Mouse (Mus musculus) adrenal gland, adult 8-10 months (tissue): ENCODE measurements around the gene 1190005I06Rik. TPM values are rescaled to one million over a fixed set of nuclear protein-coding genes. Genes with fewer than 3 reads are reported as not detected.

Experiments used
- DNase-seq: peaks from one replicate; pipeline ENCODE4 v3.0.0; 2022
- total RNA-seq, 4 experiments: library from RNA; stranded (reverse); gene quantifications; 2 replicates each; pipeline ENCODE4 v1.2.4; 2022

1190005I06Rik gene
- total RNA-seq, 4 experiments from 2014 or later: 5.6 to 10.8 (median 7.9) TPM

DNA sequence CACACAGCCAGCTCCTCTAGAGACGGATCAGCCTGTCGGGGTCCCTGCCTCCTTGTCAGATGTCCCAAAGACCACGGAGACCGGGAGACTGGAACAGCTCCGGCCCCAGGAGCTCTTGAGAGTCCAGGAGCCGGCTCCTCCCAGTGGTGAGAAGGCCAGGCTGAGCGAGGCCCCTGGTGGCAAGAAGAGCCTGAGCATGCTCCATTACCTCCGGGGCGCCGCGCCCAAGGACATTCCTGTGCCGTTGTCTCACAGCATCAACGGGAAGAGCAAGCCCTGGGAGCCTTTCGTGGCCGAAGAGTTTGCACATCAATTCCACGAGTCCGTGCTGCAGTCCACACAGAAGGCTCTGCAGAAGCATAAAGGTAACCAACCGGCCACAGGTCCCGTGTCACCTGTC is 72.5 kb downstream of the 1190005I06Rik start:
- DNase-seq: no peak

DNA sequence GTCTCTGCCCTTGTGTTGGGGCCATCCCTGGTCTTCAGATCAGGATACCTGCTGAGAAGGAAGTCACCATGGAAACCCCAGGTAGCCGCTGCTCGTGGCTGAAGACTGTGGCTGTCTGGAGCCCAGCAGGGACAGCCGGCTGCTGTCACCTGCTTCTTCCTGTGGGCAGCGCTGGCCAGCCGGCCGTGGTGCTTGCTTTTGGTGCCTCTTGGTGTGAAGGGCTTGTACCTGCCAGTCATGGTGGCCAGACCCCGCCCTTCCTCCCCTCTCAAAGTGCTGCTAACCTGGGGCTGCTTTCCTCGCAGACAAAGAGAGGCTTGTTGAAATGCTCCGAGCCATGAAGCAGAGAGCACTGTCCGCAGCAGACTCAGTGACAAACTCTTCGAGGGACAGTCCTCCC is 73.6 kb downstream of the 1190005I06Rik start:
- no peak for DNase-seq

DNA sequence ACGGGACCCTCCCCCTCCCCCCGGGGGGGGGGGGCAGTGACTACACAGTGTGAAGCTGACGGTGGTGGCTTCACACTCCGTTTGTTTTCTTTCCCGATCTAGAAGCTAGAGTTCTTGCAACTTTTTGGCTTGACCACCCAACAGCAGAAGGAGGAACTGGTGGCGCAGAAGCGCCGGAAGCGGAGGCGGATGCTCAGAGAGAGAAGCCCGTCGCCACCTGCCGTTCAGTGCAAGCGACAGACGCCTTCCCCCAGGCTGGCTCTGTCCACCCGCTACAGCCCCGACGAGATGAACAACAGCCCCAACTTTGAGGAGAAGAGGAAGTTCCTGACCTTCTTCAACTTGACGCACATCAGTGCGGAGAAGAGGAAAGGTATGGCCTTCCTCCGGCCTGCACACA is 74.9 kb downstream of the 1190005I06Rik start:
- DNase-seq: no peak

DNA sequence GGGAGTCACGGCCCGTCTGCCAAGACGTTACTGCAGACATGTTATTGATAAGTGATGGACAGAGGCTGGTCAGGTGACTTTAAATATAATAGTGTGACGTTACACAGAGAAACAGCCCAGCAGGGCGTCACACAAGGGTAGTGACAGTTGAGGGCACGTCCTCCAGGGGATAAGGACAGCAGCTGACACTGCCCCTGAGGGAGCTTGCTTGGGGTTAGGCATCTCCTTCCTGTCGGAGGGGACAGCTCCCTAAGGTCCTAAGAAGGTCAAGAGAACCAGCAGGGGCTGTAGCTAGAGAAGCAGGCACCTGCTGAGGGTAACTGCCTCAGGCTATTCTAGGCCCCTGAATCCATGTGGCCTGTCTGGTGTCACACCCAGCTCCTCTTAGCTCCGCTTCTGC is 75.9 kb downstream of the 1190005I06Rik start:
- no peak for DNase-seq

DNA sequence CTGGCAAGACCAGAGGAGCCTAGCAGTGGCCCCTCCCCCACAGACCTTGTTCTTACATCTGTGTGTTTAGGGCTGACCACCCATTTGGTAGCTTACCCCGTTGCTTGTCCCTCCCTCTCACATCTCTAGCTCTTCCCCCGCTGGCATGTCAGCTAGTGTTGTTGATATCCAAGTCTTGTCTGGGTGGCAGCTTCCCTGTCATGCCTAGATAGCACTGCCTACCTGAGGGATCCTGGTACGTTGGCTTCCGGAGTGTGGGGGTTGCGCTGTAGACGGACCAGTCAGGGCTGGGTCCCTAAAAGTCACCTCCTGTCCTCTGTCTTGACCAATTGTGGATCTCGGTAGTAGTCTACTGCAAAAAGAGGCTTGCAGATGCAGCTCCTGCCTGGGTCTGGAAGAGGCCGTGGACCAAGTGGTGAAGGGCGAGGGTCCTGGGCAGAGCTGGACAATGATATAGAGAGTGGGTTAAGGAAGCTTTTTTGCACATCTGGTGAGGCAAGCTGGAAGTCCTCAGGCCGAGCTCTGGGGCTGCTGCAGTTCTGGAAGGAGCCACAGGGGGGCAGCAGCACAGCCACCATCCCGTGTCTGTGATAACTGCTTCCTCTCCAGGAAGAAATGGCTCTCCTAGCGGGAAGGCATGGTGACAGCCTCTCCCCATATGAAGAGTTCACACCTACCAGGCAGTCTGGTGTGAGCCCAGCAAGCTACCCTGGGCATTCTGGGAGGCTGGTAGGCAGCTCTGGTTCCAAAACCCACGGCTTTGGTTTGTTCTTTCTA is 77.3 kb downstream of the 1190005I06Rik start:
- DNase-seq: no peak

DNA sequence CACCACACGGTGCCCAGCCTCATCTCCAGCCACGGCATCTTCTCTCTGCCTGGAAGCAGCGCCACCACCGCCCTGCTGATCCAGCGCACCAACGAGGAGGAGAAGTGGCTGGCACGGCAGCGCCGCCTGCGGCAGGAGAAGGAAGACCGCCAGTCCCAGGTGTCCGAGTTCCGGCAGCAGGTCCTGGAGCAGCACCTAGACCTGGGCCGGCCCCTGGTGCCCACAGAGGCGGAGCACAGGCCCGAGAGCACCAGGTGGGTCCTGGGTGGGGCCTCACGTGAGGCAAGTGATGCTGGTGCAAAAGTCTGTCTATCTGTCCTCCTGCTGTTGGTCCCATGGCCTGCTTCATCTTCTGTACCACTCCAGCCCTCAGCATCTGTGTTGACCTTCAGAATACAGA is 78.3 kb downstream of the 1190005I06Rik start:
- DNase-seq: no peak

DNA sequence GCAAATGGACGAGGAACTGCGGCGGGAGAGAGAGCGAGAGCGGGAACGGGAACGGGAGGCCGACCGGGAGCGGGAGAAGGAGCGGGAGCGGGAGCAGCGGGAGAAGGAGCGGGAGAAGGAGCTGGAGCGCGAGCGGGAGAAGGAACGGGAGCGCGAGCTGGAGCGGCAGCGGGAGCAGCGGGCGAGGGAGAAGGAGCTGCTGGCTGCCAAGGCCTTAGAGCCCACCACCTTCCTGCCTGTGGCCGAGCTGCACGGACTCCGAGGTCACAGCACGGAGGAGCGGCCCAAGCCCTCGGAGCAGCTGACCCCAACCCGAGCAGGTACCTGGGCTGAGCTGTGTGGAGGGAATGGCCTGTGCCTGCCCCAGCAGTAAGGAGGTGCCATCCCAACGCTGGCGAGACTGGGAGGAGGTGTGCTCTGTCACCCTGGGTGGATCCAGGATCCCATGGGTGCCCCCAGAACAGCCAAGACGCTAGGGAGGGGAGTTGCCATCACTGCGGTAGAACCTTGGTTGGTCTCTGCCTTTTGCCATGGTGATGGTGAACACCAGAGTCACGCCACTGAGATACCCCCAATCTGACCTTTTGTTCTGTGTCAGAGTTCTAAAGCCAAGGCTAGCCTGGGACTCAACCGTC is 79.2 kb downstream of the 1190005I06Rik start:
- no peak for DNase-seq

DNA sequence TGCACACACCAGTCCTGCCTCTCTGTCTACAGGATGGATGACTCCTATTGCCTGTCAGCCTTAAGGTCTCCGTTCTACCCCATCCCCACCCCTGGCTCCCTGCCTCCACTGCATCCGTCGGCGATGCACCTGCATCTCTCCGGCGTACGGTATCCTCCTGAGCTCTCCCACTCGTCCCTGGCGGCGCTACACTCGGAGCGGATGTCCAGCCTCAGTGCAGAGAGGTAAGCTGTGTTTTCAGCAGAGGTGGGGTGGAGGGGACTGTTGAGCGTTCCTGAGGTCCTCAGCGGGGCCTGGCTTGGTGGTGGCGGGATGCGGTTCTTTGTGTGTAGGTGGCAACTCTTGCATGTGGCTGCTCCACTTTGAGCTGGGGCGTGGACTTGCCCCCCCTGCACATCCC is 79.7 kb downstream of the 1190005I06Rik start:
- no peak for DNase-seq

DNA sequence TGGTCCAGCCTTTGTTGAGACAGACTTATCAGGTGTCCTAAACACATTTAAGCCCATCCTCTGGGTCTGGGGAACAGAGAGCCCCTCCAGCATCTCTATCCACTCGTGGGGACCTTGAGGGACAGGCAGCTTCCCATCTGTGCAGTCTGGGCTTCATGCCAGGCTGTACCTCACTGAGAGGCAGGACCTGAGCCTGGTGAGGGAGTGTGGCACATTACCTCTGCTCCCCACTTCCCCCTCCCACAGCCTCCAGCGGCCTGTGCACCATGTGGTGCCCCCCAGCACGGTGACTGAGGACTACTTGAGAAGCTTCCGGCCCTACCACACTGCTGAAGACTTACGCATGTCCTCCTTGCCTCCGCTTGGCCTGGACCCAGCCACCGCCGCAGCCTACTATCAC is 80.8 kb downstream of the 1190005I06Rik start:
- no peak for DNase-seq

DNA sequence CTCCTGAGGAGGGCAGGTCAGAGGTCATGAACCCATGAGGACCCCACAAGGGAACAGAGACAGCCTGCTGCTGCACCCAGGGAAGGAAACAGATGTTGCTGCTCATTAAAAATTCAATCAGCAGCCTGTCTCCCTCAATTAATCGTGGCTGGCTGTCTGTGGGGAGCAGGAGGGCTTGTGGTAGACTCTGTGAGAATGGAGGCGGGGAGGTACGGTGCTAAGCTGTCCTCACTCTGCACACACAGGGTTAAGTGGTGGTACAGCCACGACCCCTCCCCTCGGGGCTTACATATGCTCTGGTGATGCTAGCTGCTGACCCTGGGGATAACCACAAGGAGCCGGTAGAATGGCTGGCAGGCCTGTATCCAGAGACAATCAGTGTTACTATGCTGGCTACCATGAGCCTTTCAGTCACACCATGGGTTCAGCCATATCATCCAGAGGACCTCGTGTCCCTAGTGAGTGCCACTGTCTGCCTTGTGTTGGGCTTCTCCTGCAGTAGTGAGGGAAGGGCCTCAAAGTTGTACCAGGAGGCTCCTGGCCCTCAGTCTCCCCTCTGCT is 82.2 kb downstream of the 1190005I06Rik start:
- DNase-seq: no peak

DNA sequence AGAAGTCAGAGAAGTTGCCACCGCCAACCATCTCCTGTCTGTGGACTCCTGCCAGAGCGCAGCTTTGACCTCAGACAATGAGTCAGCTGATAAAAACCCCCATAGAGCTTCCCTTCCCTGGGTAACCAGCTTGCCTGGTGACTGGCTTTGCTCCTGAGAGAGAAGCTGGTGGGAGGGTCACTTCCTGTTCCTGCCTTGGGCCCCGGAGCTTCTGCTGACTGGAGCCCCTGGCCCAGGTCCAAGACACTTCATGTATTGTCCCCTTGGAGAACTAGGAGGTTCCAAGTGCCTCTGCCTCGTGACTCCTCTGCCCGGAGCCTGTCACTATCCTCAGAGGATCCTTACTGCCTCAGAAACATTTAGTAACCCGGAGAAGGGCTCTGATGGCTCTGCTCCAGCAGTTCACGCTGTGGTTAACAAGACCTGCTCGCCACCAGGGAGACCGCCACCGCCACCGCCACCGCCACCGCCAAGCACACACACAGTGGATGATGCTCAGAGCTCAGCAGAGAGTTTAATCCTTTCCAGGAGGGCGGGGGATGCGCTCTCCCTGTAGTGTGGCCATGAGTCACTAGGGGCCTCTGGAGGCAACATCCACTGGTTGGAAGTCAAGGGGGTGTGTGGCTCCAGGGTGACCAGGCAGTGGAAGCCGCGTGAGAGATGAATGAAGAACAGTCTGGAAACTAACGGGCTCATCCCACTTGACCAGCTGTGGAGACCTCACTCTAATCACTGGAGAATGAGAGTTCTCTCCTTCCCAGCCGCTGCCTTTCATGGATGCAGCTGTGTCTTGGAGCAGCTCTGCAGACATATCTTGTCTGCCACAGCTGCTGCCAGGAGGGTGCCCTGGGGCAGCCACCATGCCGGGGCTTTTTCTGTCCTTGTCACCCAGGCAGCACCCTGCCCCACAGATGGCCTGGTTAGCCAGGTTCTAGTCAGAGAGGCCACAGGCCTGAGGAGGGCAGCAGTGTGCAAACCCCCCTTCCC is 83.3 kb downstream of the 1190005I06Rik start:
- peak; percentile 89 for DNase-seq

DNA sequence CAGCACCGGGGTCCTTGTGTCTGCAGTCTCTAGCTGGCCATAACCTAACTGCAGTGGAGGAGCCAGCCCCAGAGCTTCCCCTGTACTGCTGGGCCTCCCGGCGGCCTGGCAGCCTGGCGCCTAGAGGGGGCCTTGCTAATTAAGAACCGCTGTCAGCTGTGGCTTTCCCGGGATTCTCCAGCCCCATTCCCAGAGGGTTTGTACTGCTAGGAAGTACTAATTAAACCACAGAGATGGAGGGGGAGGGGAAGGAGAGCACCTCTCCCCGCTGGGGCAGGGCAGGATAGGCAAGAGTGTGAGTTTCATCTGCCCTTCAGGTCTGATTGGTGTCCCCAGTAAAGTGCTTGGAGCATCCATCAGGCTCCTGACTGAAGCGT is 84.1 kb downstream of the 1190005I06Rik start:
- DNase-seq: no peak

DNA sequence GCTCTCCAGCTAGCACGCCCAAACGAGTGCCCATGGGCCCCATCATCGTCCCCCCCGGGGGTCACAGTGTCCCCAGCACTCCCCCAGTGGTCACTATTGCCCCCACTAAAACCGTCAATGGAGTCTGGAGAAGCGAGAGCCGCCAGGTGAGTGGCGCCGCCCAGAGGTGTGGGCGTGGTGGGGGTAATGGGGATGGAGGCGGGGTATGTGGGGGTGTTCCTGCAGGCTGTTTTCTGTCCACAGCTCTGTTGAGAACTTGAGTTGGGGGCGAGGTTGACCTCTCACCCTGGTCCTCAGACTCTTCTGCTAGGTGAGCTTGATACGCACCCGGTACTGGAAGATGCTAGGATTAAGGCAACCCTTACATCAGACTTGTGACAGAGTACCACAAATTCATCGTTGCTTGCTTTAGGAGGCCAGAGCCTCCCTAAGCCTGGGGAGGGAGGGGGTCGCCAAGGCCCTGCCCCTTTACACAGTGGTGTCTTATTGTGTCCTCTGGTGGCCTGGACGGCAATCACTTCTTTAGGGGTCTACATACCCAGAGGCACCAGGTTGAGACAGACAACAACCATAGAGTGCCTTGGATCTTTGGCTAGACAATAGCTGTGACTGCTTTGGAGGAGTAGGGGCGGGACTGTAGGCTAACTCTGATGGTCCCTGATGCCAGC is 84.6 kb downstream of the 1190005I06Rik start:
- DNase-seq: no peak

DNA sequence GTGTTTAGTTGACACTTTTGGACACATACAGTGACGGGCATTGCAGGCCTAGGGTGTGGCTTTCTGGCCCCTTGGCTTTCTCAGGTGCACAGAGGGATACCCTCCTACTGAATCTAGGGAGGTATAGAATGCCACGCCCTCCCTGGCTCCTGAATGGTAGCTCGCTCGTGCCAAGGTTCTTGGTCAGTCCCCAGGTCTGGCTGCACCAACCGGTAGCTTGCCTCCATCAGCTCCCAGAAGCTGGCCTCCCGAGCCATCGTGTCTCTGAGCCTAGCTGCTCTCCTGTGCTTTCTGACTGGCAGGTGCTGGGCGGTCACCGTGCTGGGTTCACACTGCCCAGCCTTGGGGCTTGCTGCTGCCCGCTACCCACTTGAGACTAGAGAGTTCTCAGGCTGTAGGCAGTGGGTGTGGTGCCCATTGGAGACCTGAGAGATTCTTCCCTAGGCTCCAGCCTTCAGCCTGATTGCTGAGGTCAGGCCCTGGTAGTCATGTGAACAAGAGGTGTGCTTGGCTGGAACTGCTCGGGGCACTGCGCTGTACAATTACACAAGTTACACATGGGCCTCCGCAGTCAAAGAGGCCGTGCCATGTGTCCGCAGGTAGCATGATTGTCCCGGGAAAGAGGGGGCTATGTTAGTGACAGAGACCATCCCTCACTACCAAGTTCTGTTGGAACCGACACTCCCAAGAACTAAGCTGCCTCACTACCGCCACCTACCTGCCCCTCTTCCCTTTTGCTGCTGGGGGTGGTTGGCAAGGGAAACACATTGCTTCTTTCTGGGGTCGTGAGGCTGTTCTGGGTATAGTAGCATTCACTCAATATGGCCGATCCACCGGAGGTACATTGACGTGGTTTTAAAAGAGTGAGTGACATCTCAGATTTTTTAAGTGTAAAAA is 85.6 kb downstream of the 1190005I06Rik start:
- no peak for DNase-seq

DNA sequence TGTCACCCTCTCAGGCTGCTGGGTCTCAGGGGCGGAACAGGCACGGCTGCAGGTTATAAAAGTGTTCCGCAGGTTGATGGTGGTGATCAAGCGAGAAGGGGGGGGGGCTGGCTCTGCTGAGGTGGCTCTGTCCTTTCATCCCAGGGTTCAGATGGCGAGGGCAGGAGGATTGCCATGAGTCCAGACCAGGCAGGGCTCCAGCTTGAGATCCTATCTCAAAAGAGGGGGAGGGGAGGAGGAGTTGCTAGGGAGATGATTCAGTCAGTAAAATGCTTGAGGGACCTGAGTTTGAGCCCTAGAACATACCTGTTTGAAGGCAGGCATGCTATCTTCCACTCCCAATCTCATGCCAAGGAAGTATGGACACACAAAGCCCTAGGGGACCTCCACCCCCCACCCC is 86.9 kb downstream of the 1190005I06Rik start:
- no peak for DNase-seq

DNA sequence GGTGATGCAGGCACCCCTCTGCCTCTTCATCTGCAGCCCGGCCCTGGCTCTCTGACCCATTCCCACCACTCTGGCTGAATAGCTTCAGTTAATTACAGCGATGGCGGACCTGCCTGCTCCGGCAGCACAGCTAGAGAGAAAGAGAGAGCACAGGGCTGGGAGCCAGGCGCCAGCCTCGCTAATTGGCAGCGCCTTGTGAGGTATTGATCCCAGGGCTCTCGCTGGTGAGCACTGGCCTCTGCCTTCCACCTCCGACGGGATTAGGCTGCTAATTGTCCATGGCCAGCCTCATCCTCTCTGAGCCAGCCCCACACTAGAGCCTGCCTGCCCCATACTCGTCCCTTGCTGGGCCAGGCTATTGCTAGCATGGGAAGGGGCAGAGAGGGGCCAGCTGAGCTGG is 87.8 kb downstream of the 1190005I06Rik start:
- DNase-seq: no peak

Other genes starting within 250 kb of the 1190005I06Rik start
- gene Gins2, start 58.3 kb downstream of the 1190005I06Rik start, total RNA-seq: 1 to 10 TPM; 5.2 to 10.0 (median 6.5) TPM
- 1 to 10 TPM in 1 of 4 experiments, not detected in 3; 1.4 TPM for gene Gm27021, start 20.4 kb upstream of the 1190005I06Rik start, total RNA-seq
- 1,000 to 10,000 TPM in 3 of 4 experiments, 100 to 1,000 TPM in 1; 952 to 1,243 (median 1,190) TPM for gene Cox4i1, start 20.6 kb upstream of the 1190005I06Rik start, total RNA-seq
- 100 to 1,000 TPM in 2 of 4 experiments, 10 to 100 TPM in 2; 80.9 to 130 (median 112) TPM for gene Emc8, start 20.9 kb upstream of the 1190005I06Rik start, total RNA-seq
- 10 to 100 TPM; 19.5 to 46.7 (median 34.6) TPM for gene Irf8, start 88.7 kb upstream of the 1190005I06Rik start, total RNA-seq